Mouse (Mus musculus) erythroid progenitor cell, adult 5-6 weeks (primary cell): ENCODE measurements around the gene Ttc8. TPM values are rescaled to one million over a fixed set of nuclear protein-coding genes. Genes with fewer than 3 reads are reported as not detected.

ENCODE experiments used
- ATAC-seq: replicated peaks from 2 replicates; pipeline ENCODE4 v1.8.0; 2016; ENCODE audit warnings: moderate number of reproducible peaks, mild to moderate bottlenecking, moderate TSS enrichment, inconsistent platforms; ENCODE audit not compliant: poor library complexity, low FRiP score, severe bottlenecking
- total RNA-seq, 2 experiments: library from RNA; stranded (forward) in 1 of 2; stranded (reverse) in 1 of 2; fragments of 150-400 nt in 1 of 2; fragments of 186-747, 209-891 nt in 1 of 2; gene quantifications; 2 replicates each; pipeline versions ENCODE4 v1.2.3 to v1.2.4; 2015 to 2017; ENCODE audit warnings: low replicate concordance in 2 of 2

Gene Ttc8
- total RNA-seq, 2 experiments from 2014 or later, result 4.2 TPM; not detected in 1

GRCm38 (mm10) chr12:98965441-98966135, 45.2 kb downstream of the Ttc8 start:
- no peak for ATAC-seq

GRCm38 (mm10) chr12:98972291-98972690, 51.9 kb downstream of the Ttc8 start:
- ATAC-seq, result no peak

GRCm38 (mm10) chr12:98973461-98973860, 53.1 kb downstream of the Ttc8 start:
- ATAC-seq, result no peak

- ATAC-seq, result no peak
Observed at GRCm38 (mm10) chr12:98974157-98974804, 53.9 kb downstream of the Ttc8 start.

- no peak for ATAC-seq
Observed at GRCm38 (mm10) chr12:98981081-98981480, 60.7 kb downstream of the Ttc8 start.

GRCm38 (mm10) chr12:98984785-98985184, 64.4 kb downstream of the Ttc8 start:
- no peak for ATAC-seq

- ATAC-seq, result no peak
Observed at GRCm38 (mm10) chr12:98991076-98991829, 70.9 kb downstream of the Ttc8 start.

GRCm38 (mm10) chr12:98991830-98992216, 71.4 kb downstream of the Ttc8 start:
- no peak for ATAC-seq

GRCm38 (mm10) chr12:98993736-98994135, 73.4 kb downstream of the Ttc8 start:
- ATAC-seq, result no peak

- ATAC-seq, result no peak
Observed at GRCm38 (mm10) chr12:98994366-98994765, 74.0 kb downstream of the Ttc8 start.

- no peak for ATAC-seq
Observed at GRCm38 (mm10) chr12:98995881-98996280, 75.5 kb downstream of the Ttc8 start.

- ATAC-seq, result no peak
Observed at GRCm38 (mm10) chr12:98996581-98996988, 76.2 kb downstream of the Ttc8 start.

- no peak for ATAC-seq
Observed at GRCm38 (mm10) chr12:98997046-98997445, 76.7 kb downstream of the Ttc8 start.

- no peak for ATAC-seq
Observed at GRCm38 (mm10) chr12:98998662-98999428, 78.5 kb downstream of the Ttc8 start.

- ATAC-seq, result no peak
Observed at GRCm38 (mm10) chr12:99000310-99000709, 79.9 kb downstream of the Ttc8 start.

GRCm38 (mm10) chr12:99003046-99003445, 82.7 kb downstream of the Ttc8 start:
- no peak for ATAC-seq

- no peak for ATAC-seq
Observed at GRCm38 (mm10) chr12:99004752-99005151, 84.4 kb downstream of the Ttc8 start.

- no peak for ATAC-seq
Observed at GRCm38 (mm10) chr12:99008786-99009185, 88.4 kb downstream of the Ttc8 start.

GRCm38 (mm10) chr12:99009430-99009829, 89.1 kb downstream of the Ttc8 start:
- ATAC-seq, result no peak

GRCm38 (mm10) chr12:99010044-99010443, 89.7 kb downstream of the Ttc8 start:
- ATAC-seq, result no peak
